Mouse (Mus musculus) CH12.LX (cell line): ENCODE measurements around the gene Tmem185b.

Source experiments
- CTCF ChIP-seq, 2 experiments: IDR thresholded peaks in 1 of 2; conservative IDR thresholded peaks in 1 of 2; 2 replicates each; pipeline ENCODE4 v1.5.1; 2011 to 2012; ENCODE audit warnings: low read depth in 2 of 2, low read length in 2 of 2, improper control_type of control experiment in 1 of 2, inconsistent platforms in 1 of 2, mild to moderate bottlenecking in 1 of 2, moderate library complexity in 1 of 2
- ELF1 ChIP-seq: IDR thresholded peaks from 2 replicates; pipeline ENCODE4 v1.6.1; 2014; ENCODE audit warnings: low read depth, mild to moderate bottlenecking, inconsistent platforms, low read length, improper control_type of control experiment
- EP300 ChIP-seq: IDR thresholded peaks from 2 replicates; pipeline ENCODE4 v1.6.1; 2011; ENCODE audit warnings: low read length, improper control_type of control experiment
- NELFE ChIP-seq: IDR thresholded peaks from 2 replicates; pipeline ENCODE4 v1.6.1; 2011; ENCODE audit warnings: low read depth, low read length, improper control_type of control experiment
- POLR2A ChIP-seq: IDR thresholded peaks from 2 replicates; pipeline ENCODE4 v1.6.1; 2011; ENCODE audit warnings: low read depth, mild to moderate bottlenecking, improper control_type of control experiment, low read length
- SIN3A ChIP-seq: IDR thresholded peaks from 2 replicates; pipeline ENCODE4 v1.6.1; 2012; ENCODE audit warnings: low read length, improper control_type of control experiment, inconsistent platforms
- SMC3 ChIP-seq: IDR thresholded peaks from 2 replicates; pipeline ENCODE4 v1.6.1; 2011; ENCODE audit warnings: low read depth, low read length, improper control_type of control experiment
- USF1 ChIP-seq: IDR thresholded peaks from 2 replicates; pipeline ENCODE4 v1.6.1; 2014; ENCODE audit warnings: low read depth, mild to moderate bottlenecking, inconsistent platforms, low read length, improper control_type of control experiment

DNA sequence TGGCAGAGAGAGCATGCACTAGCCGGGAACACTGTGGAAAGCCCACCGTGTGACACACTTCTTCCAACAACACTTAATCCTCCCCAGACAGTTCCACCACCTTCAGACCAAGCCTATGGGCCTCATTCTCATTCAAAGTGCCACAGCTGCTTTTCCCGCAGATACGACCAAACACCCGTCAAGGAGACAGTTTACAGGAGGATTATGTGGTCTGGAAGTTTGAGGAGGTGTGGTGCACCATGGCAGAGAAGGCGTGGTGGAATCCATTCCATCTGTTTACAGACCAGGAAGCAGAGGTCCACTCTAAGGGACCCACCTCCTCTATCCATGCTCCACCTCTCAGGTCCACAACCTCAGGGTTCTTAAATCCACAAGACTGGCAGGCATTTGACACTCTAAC is 6.7 kb upstream of the Tmem185b start:
- TF ChIP-seq EP300: no peak
- TF ChIP-seq USF1: no peak
- TF ChIP-seq CTCF (conservative IDR thresholded peaks at IDR 0.05 in 1 of 2, IDR thresholded peaks at IDR 0.05 in 1 of 2; ENCODE audit: low read depth in 2 of 2, low read length in 2 of 2): no peak
- no peak for TF ChIP-seq NELFE
- no peak for TF ChIP-seq SIN3A
- TF ChIP-seq POLR2A: no peak
- no peak for TF ChIP-seq ELF1
- no peak for TF ChIP-seq SMC3
